Mouse (Mus musculus) heart, adult 9 months (tissue): Measurements from ENCODE around the gene C2.
"Not testable (repeated sequence)": the region's sequence is repeated elsewhere in the genome, so short reads cannot be mapped to it uniquely, and the experiment has no call there.

Experiments used
- DNase-seq, 2 experiments: peaks; one replicate each; pipeline ENCODE4 v3.0.0; 2022; ENCODE audit warnings: low spot score in 2 of 2

C2 gene

DNA sequence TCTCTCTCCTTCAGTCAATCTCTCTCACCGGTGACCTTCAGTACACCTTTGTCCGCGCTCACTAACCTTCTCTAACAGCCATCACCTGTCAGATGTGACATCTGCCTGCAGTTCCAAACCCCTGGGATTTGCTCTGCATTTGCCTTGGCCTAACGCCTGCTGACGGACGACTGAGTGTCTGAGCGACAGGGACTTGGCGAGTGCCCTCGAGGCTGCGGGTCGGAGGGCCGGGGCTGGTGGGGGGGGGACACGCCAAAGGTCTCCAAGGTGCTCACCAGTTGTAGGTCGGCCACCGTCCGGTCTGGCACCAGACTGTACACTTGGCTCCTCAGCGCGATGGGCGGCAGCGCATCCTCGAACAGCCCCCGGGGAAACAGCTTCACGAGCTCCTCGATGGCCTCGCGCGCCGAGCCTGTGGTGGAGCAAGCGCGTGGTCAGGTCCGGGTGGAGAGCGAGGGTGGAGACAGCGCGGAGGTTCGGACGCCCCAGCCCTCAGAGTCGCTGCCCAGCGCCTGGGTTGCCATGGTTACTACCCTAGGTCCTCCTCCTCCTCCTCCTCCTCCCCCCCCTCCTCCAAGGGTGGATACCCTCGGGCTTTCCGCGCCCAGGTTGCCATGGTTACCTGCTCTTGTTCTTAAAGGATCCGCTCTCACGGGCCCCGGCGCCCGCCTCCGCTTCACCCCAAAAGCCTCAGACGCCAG lies 61.8 kb downstream of the C2 start:
- DNase-seq, result no peak

DNA sequence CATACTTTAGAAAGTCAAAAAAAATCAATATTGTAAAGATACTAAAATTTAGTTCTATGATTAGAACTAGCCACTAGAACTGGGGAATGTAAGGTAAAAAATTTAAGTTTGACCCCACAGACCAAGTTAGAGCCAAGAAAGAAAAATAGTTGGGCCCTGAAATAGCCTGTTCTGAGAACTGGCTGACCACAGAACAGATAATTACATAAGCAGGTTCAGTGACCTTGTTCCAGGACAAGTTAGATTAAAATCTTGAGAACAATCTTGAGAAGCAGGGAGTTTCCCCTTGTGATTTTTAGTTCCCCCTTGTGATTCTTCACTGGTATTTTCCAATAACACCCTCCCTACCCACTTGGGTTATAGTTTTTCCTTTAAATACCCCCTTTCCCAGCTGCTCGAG lies 67.3 kb downstream of the C2 start:
- DNase-seq, result not testable (repeated sequence)

DNA sequence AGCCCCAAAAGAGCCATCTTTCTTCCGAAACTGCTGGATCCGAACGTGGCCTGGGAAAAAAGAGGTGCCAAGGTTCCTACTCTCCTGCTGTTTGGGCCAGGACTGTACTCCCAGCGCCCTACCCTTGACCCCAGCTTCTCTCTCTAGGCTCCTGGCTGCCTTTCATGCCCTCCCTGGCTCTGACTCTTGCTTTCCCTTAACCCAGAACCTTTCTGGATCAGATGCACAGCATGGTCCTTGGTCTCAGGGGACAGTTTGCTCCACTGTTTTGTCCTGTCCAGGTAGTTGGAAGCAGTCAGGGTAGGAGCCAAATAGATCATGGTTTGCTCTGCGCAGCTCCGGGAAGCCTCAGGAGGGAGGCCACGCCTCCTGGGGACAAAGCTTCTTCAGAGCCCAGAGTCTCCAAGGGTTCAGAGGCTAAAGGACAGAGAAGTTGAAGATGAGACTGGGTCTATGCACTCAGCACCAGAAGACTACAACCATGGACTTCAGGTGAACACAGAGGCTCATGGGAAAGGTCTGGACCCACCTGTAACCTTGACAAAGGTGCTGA lies 83.2 kb downstream of the C2 start:
- DNase-seq, result no peak

DNA sequence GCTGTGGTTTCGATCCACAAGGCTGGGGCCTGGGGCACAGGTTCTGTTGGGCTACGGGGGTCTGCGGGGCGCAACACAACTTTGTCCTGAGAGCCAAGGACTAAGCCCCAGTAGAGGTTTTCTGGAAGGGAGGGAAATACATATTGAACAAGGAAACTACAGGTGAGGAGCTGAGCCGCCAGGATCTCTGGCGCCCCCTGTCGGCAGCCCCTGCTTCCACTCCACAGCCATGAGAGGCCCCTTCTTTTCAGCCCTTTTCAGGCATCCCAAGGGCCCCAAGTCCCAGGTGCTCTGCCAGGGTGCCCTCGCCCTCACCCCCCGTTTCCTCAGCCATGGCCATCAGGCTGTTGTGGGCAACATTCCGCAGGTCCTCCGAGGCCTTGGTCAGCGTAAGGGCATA lies 84.3 kb downstream of the C2 start:
- DNase-seq, result not testable (repeated sequence)
